Mouse (Mus musculus) intestine, postnatal 0 days (tissue): ENCODE data around the gene Sirpa. TPM values are rescaled to one million over a fixed set of nuclear protein-coding genes. Genes with fewer than 3 reads are reported as not detected.

Experiments used
- ATAC-seq: fragments of 200-750 bp; cut with Nextera tagmentation; 2 replicates; pipeline ENCODE4 v1.8.0; 2017; ENCODE audit warnings: mild to moderate bottlenecking, moderate TSS enrichment, moderate library complexity
- H3K27ac ChIP-seq: fragments of 300-500 bp; sonication (generic); 2 replicates; pipeline ENCODE4 v1.5.1; 2014; ENCODE audit warnings: mild to moderate bottlenecking, low read depth, low read length, moderate library complexity
- H3K27me3 ChIP-seq: fragments of 300-500 bp; sonication (generic); replicated peaks from 2 replicates; pipeline ENCODE4 v1.6.1; 2014; ENCODE audit warnings: low read length, mixed read lengths; ENCODE audit not compliant: control insufficient read depth, insufficient read depth
- H3K36me3 ChIP-seq: fragments of 300-500 bp; sonication (generic); 2 replicates; pipeline ENCODE4 v1.6.1; 2014; ENCODE audit warnings: mild to moderate bottlenecking, moderate library complexity; ENCODE audit not compliant: control insufficient read depth, insufficient read depth
- H3K4me1 ChIP-seq: fragments of 300-500 bp; sonication (generic); replicated peaks from 2 replicates; pipeline ENCODE4 v1.6.1; 2014; ENCODE audit warnings: antibody characterized with exemption, low read length, mixed read lengths; ENCODE audit not compliant: control insufficient read depth, insufficient read depth
- H3K4me2 ChIP-seq: fragments of 300-500 bp; sonication (generic); replicated peaks from 2 replicates; pipeline ENCODE4 v1.6.1; 2014; ENCODE audit warnings: low read depth, mild to moderate bottlenecking, moderate library complexity
- H3K4me3 ChIP-seq: fragments of 300-500 bp; sonication (generic); 2 replicates; pipeline ENCODE4 v1.5.1; 2014; ENCODE audit warnings: low read depth, low read length
- H3K9ac ChIP-seq: fragments of 300-500 bp; sonication (generic); 2 replicates; pipeline ENCODE4 v1.6.1; 2014; ENCODE audit warnings: mild to moderate bottlenecking, low read depth, low read length
- H3K9me3 ChIP-seq: fragments of 300-500 bp; sonication (generic); 2 replicates; pipeline ENCODE4 v1.6.1; 2016; ENCODE audit warnings: mixed run types; ENCODE audit not compliant: control insufficient read depth
- CTCF ChIP-seq: sonication (generic); IDR thresholded peaks from 2 replicates; pipeline ENCODE4 v1.5.1; 2016; ENCODE audit warnings: low read depth, mild to moderate bottlenecking, control low read depth, antibody characterized with exemption, moderate library complexity
- WGBS: fragments of 180-500 bp; shearing (Covaris S2); extraction: QIAGEN DNeasy Blood & Tissue Kit; methylation state at CpG from one replicate; pipeline ENCODE4 v1.1.7; 2014; 5-methylcytosine and 5-hydroxymethylcytosine counted together
- polyA plus RNA-seq: library from polyadenylated mRNA; unstranded; fragments of >200 nt; fragmentation: Nextera tagmentation; extraction: Ambion mirVana; gene quantifications from 2 replicates; pipeline ENCODE4 v1.2.1, GENCODE M21; 2015

Sirpa gene
- polyA plus RNA-seq, 1 experiment from 2014 or later: 9.5 TPM

DNA sequence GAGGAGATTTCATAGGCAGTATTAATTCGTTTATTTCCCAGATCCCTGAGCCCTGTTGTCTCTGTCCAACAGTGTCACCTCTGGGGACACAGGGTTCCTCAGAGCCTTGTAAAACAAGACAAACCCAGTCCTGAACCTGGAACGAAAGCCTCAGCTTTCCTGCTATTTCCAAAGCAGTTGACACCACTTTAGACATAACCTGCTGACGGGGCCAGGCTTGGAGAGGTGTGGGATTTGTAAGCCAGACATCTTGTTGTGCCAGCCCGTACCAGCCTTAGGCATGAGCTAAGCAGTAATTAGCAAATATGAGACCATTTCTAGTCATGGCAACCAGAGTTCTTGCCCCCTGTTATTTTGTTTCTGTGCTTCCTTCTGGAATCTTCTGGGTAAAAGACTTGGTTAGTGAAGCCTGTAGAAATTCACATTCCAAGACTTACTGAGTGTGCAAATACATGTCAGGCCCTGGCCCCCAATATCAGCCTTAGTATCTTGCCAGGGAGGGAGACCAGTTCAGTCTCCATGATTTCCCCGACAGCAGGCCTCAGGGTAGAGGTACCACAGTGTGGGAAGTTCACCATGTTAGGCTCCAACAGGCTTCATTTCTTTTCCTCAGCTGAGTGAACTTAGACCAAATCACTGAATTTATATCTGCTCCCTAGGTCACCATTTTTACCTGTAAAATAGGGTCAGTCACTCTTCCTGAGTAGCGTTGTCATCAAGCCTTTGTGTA is 36.0 kb downstream of the Sirpa start:
- H3K9me3 ChIP-seq: no peaks in the 10 kb centered on the region
- H3K4me1 ChIP-seq: no peaks in the 10 kb centered on the region
- no peak overlapping the region for H3K4me3 ChIP-seq
- no peaks in the 10 kb centered on the region for H3K27me3 ChIP-seq
- no peak for TF ChIP-seq CTCF
- ATAC-seq: no peak
- WGBS: 89% methylated on average over 6 of the region's 6 CpGs
- peaks cover 11% of the 10 kb centered on the region; the same call in 1 of the 2 replicates for H3K36me3 ChIP-seq
- no peak overlapping the region for H3K27ac ChIP-seq
- H3K9ac ChIP-seq: no peak overlapping the region
- no peak overlapping the region for H3K4me2 ChIP-seq

DNA sequence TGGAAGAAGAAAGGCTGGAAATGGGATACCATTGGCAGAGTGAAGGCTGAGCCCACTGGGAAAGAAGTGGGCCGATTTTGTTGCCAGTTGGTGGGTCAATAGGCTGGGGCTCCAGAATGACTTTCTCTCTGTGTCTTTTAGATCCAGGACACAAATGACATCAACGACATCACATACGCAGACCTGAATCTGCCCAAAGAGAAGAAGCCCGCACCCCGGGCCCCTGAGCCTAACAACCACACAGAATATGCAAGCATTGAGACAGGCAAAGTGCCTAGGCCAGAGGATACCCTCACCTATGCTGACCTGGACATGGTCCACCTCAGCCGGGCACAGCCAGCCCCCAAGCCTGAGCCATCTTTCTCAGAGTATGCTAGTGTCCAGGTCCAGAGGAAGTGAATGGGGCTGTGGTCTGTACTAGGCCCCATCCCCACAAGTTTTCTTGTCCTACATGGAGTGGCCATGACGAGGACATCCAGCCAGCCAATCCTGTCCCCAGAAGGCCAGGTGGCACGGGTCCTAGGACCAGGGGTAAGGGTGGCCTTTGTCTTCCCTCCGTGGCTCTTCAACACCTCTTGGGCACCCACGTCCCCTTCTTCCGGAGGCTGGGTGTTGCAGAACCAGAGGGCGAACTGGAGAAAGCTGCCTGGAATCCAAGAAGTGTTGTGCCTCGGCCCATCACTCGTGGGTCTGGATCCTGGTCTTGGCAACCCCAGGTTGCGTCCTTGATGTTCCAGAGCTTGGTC is 37.3 kb downstream of the Sirpa start:
- no peak overlapping the region for H3K27ac ChIP-seq
- H3K4me3 ChIP-seq: no peak overlapping the region
- no peak for TF ChIP-seq CTCF
- H3K4me2 ChIP-seq: no peak overlapping the region
- no peak for ATAC-seq
- peaks cover 11% of the 10 kb centered on the region; the same call in 1 of the 2 replicates for H3K36me3 ChIP-seq
- H3K4me1 ChIP-seq: no peaks in the 10 kb centered on the region
- 93% methylated on average over 15 of the region's 15 CpGs for WGBS
- no peaks in the 10 kb centered on the region for H3K27me3 ChIP-seq
- H3K9me3 ChIP-seq: no peaks in the 10 kb centered on the region
- H3K9ac ChIP-seq: no peak overlapping the region

DNA sequence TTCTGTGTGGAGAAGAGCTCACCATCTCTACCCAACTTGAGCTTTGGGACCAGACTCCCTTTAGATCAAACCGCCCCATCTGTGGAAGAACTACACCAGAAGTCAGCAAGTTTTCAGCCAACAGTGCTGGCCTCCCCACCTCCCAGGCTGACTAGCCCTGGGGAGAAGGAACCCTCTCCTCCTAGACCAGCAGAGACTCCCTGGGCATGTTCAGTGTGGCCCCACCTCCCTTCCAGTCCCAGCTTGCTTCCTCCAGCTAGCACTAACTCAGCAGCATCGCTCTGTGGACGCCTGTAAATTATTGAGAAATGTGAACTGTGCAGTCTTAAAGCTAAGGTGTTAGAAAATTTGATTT is 37.9 kb downstream of the Sirpa start:
- no peak for TF ChIP-seq CTCF
- no peak for ATAC-seq
- Histone ChIP-seq H3K9ac (no peak overlapping the region), H3K4me2 (no peak overlapping the region), H3K4me1 (no peaks in the 10 kb centered on the region), H3K4me3 (no peak overlapping the region), H3K36me3 (peaks cover 11% of the 10 kb centered on the region; the same call in 1 of the 2 replicates), H3K27ac (no peak overlapping the region), H3K9me3 (no peaks in the 10 kb centered on the region), H3K27me3 (no peaks in the 10 kb centered on the region)
- WGBS: 95% methylated on average over 3 of the region's 3 CpGs

DNA sequence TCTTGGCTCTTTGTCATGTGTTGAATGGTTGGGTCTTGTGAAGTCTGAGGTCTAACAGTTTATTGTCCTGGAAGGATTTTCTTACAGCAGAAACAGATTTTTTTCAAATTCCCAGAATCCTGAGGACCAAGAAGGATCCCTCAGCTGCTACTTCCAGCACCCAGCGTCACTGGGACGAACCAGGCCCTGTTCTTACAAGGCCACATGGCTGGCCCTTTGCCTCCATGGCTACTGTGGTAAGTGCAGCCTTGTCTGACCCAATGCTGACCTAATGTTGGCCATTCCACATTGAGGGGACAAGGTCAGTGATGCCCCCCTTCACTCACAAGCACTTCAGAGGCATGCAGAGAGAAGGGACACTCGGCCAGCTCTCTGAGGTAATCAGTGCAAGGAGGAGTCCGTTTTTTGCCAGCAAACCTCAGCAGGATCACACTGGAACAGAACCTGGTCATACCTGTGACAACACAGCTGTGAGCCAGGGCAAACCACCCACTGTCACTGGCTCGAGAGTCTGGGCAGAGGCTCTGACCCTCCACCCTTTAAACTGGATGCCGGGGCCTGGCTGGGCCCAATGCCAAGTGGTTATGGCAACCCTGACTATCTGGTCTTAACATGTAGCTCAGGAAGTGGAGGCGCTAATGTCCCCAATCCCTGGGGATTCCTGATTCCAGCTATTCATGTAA is 38.5 kb downstream of the Sirpa start:
- no peak overlapping the region for H3K4me3 ChIP-seq
- no peaks in the 10 kb centered on the region for H3K9me3 ChIP-seq
- H3K36me3 ChIP-seq: peaks cover 11% of the 10 kb centered on the region; the same call in 1 of the 2 replicates
- H3K4me1 ChIP-seq: no peaks in the 10 kb centered on the region
- 87% methylated on average over 7 of the region's 7 CpGs for WGBS
- no peak overlapping the region for H3K27ac ChIP-seq
- no peaks in the 10 kb centered on the region for H3K27me3 ChIP-seq
- H3K9ac ChIP-seq: no peak overlapping the region
- no peak for TF ChIP-seq CTCF
- H3K4me2 ChIP-seq: no peak overlapping the region
- no peak for ATAC-seq

DNA sequence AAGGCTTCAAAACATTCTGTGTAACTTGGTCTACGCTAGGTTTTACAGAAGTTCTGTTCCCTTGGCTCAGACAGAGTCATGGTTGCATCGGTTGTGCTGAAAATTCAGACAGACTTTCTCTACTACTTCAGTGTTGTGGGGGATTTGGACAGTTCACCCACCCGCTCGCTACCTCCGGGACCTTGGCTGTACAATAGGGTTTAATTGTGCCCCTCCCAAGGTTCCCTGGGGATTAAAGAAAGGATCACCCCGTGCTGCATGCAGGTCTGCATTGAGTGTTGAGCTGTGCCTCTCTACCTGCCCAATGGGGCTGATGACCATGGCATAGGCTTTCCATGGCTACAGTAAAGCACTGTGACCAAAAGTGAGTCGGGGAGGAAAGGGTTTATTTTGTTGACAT is 39.7 kb downstream of the Sirpa start:
- ATAC-seq: no peak
- Histone ChIP-seq H3K27me3 (no peaks in the 10 kb centered on the region), H3K27ac (no peak overlapping the region), H3K4me1 (no peaks in the 10 kb centered on the region), H3K4me2 (no peak overlapping the region), H3K36me3 (peaks cover 11% of the 10 kb centered on the region; the same call in 1 of the 2 replicates), H3K4me3 (no peak overlapping the region), H3K9ac (no peak overlapping the region), H3K9me3 (no peaks in the 10 kb centered on the region)
- 94% methylated on average over 7 of the region's 7 CpGs for WGBS
- TF ChIP-seq CTCF: no peak

DNA sequence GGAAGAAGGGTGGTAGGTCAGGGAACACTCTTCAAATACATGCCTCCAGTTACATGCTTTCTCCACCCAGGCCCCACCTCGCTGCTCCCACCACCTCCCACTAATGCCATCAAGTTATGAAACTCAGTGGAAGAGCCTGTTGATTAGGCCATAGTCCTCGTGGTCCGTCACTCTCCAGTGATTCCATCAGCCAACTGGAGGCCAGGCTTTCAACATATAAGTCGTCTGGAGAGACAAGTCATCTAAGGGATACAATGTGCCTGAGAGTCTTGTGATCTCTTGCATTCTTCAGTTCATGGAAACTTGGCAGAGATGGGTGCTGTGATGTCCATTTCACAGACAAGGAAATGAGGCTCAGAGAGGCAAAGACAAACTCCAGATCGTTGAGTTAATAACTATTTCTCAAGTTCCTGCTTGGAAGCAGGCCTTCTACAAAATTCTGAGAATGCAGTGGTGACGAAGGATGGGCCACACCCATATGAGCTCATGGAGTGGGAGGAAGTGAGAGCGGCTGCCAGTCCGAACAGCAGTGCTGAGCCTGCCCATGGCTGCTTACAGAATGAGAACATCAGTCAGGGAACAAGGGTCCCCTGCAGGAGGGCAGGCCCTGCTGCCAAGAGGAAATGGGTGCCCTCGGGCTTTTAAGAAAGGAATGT is 40.6 kb downstream of the Sirpa start:
- ATAC-seq: 0 out of 2 replicates have a peak, but pooled peaks have one; percentile 49
- Histone ChIP-seq H3K4me3 (no peak overlapping the region), H3K4me2 (no peak overlapping the region), H3K9me3 (no peaks in the 10 kb centered on the region), H3K27ac (no peak overlapping the region), H3K4me1 (no peaks in the 10 kb centered on the region), H3K36me3 (peaks cover 11% of the 10 kb centered on the region; the same call in 1 of the 2 replicates), H3K9ac (no peak overlapping the region), H3K27me3 (no peaks in the 10 kb centered on the region)
- no peak for TF ChIP-seq CTCF
- WGBS: 44% methylated on average over 9 of the region's 9 CpGs
